Mouse (Mus musculus): Measurements from ENCODE around the gene Olfr490. TPM values are rescaled to one million over a fixed set of nuclear protein-coding genes. Genes with fewer than 3 reads are reported as not detected.

Gene Olfr490
- not detected in 2 replicates for polyA plus RNA-seq (2012; rRNA removed)

DNA sequence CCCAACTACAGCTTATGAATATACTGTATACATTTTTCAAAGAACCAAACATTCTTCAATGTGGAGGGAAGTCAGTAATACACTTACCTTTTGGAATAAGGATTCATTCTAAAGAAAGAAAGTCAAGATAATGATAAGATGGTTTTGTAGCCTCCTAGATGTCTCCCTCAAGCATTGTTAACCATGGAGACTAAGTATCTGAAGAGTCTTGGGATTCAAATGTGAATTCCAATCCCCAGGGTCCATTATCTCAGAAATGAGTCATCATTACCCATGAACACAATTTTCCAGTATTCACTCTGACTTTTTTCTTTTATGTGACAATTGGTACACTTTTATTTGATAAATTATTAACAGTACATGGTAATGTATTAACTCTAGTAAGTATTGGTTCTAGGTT is at the start of gene Olfr490:
Gene Olfr490, minus strand, starts transcription at position 101 of the 400 bp plus-strand sequence.

DNA sequence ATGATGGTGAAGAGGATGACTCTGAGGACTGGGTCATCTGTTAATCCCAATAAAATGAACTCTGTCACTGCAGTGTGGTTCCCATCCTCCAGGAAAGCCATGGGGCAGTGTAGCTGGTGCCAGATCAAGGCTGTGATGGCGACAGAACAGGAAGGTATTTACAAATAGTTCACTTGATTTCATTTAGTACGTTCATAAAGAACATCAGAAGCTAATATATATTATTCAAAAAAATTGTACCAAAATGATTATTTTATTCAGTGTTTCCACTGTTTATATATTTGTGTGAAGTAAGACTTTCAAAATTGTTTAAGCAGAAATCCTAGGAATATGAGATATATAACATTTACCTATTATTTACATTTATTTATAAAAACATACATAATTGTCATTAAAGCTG is 34.8 kb upstream of the Olfr490 start, which contains the start of gene Olfr492:
Gene Olfr492, minus strand, starts transcription at position 101 of the 400 bp plus-strand sequence.

DNA sequence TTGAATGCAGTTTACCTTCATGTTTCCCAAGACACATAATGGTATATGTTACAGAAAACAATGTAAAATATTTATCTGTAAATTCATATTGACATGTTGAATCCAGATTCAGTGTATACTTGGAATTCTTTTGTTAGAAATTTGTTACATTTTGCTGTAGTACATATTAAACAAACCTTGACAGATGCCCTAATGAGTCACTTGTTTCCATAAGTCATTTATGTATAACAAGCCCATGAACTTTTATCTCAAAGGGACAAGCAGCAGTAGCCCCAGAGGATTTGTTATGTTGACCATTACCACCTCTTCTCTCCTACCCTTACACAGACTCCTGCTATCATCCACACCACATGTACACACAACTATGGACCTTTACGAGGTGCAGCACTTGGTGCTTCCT is 24.4 kb upstream of the Olfr490 start, which contains the start of gene Olfr491:
Gene Olfr491, plus strand, starts transcription at position 301 of the 400 bp plus-strand sequence.

DNA sequence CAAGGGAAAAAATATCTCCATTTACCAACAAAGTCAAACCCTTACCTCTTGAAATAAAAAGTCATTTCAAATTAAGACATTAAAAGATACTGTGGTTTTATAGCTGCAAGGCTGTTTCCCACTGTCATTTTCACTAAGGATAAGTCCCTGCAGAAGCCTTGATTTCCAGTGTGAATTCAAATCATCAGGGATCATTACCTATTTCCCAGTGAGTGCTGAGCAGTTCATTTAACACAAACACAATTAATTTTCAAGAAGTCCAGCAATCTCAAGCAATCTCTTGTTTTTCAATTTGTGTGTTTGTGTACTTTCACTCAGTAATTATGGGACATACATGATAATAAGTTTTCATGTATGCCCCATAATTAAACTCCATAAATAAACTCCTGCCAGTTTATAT is 30.5 kb downstream of the Olfr490 start, which contains the start of gene Olfr488:
Gene Olfr488, minus strand, starts transcription at position 101 of the 400 bp plus-strand sequence.

Other genes starting within 250 kb of the Olfr490 start
- not detected in 2 replicates for gene Olfr479, start 238.2 kb downstream of the Olfr490 start, polyA plus RNA-seq (2012; rRNA removed)
- not detected in 2 replicates for gene Olfr480, start 221.6 kb downstream of the Olfr490 start, polyA plus RNA-seq (2012; rRNA removed)
- not detected in 2 replicates for gene Olfr481, start 209.1 kb downstream of the Olfr490 start, polyA plus RNA-seq (2012; rRNA removed)
- not detected in 2 replicates for gene Olfr482, start 191.3 kb downstream of the Olfr490 start, polyA plus RNA-seq (2012; rRNA removed)
- gene Olfr483, start 188.1 kb downstream of the Olfr490 start, polyA plus RNA-seq (2012; rRNA removed): not detected in 2 replicates
- not detected in 2 replicates for gene Olfr484, start 161.5 kb downstream of the Olfr490 start, polyA plus RNA-seq (2012; rRNA removed)
- gene Olfr485, start 129.1 kb downstream of the Olfr490 start, polyA plus RNA-seq (2012; rRNA removed): not detected in 2 replicates
- not detected in 2 replicates for gene Olfr486, start 116.2 kb downstream of the Olfr490 start, polyA plus RNA-seq (2012; rRNA removed)
- gene Olfr487, start 74.3 kb downstream of the Olfr490 start, polyA plus RNA-seq (2012; rRNA removed): not detected in 2 replicates
- gene Olfr488, start 30.6 kb downstream of the Olfr490 start, polyA plus RNA-seq (2012; rRNA removed): not detected in 2 replicates
- gene Olfr491, start 24.5 kb upstream of the Olfr490 start, polyA plus RNA-seq (2012; rRNA removed): not detected in 2 replicates
- gene Olfr492, start 34.7 kb upstream of the Olfr490 start, polyA plus RNA-seq (2012; rRNA removed): not detected in 2 replicates
- gene Olfr493, start 58.0 kb upstream of the Olfr490 start, polyA plus RNA-seq (2012; rRNA removed): not detected in 2 replicates
- gene Olfr494, start 76.4 kb upstream of the Olfr490 start, polyA plus RNA-seq (2012; rRNA removed): not detected in 2 replicates
- not detected in 2 replicates for gene Olfr495, start 104.2 kb upstream of the Olfr490 start, polyA plus RNA-seq (2012; rRNA removed)
- not detected in 2 replicates for gene Olfr497, start 131.5 kb upstream of the Olfr490 start, polyA plus RNA-seq (2012; rRNA removed)
- not detected in 2 replicates for gene Olfr498, start 176.4 kb upstream of the Olfr490 start, polyA plus RNA-seq (2012; rRNA removed)
- not detected in 2 replicates for gene Olfr502, start 236.1 kb upstream of the Olfr490 start, polyA plus RNA-seq (2012; rRNA removed)

Measured in central nervous system, embryonic 11.5 days (tissue).